Comparison of ENCODE assay signal across 26 mouse cellular contexts in the genomic region with DNA sequence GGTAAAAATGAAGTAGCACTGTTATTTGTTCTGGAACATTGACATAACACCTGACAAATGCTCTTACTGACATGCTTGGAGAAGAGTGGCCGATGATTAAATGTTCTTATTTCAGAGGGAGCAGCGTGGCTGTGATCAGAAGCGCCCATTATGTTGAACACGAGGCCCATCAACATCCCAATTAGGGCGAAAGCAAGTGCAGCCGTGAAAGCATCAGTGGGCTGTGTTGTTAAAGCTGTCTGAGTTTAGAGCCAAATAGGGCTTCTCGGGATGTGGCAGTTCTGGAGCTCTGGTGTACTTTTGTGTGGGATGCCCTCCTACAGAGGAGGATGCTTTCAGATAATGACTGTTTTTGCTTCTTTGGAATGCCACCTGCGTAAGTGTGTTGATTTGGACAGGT.
DNase-seq lines count a peak whose midpoint lies in the region; ATAC-seq and TF ChIP-seq lines count a peak whose summit lies in the region.
"Had no signal": no experiment of that assay in that cellular context is flagged by ENCODE, and none has a peak within 500 bp of the region (broad histone marks: within the 10 kb centered on the region; RNA-seq: fewer than 3 reads in every experiment).

No protein-coding gene starts in this region.

- no peak for TF ChIP-seq CTCF in kidney, adult 2 months (conservative IDR thresholded peaks at IDR 0.05; ENCODE audit: insufficient read depth, insufficient read length, low read depth, low read length)

- no peak for DNase-seq in frontal cortex, postnatal 14 days (ENCODE audit: low spot score in 2 of 2)
- peak; percentile 20 for DNase-seq in right cerebral cortex, adult 18-20 months
- DNase-seq in right cerebral cortex, postnatal 14 days, result no peak
- peak; percentile 10 to 11 for DNase-seq in layer of hippocampus, postnatal 10 days (ENCODE audit: low spot score in 2 of 2)
- DNase-seq in telencephalon, adult 2 months (ENCODE audit: low read depth, low spot score), result peak; percentile 35
- DNase-seq in kidney, adult 2 months, result no peak
- DNase-seq: adrenal gland, postnatal 10 days; cerebellum, adult 11-12 months; cerebellum, postnatal 14 days; gastrocnemius, postnatal 10 days; heart, adult 2 months; spleen, adult 18-20 months; thymus, adult 18-20 months; thymus, postnatal 4 days had no signal

- H3K9me3 ChIP-seq in neural tube, embryonic 15.5 days (replicated peaks), result no peaks in the 10 kb centered on the region
- H3K9me3 ChIP-seq: heart, embryonic 15.5 days; liver, embryonic 15.5 days; midbrain, embryonic 10.5 days; neural tube, embryonic 12.5 days had no signal

- H3K36me3 ChIP-seq in kidney, adult 2 months (ENCODE audit: control insufficient read depth, insufficient read depth, low read length), result no peaks in the 10 kb centered on the region
- no peaks in the 10 kb centered on the region for H3K36me3 ChIP-seq in neural tube, embryonic 15.5 days
- H3K36me3 ChIP-seq: heart, embryonic 15.5 days; liver, embryonic 15.5 days; midbrain, embryonic 10.5 days; neural tube, embryonic 12.5 days had no signal

- H3K27me3 ChIP-seq in kidney, adult 2 months (replicated peaks; ENCODE audit: control insufficient read depth, insufficient read depth, low read length), result no peaks in the 10 kb centered on the region
- no peaks in the 10 kb centered on the region for H3K27me3 ChIP-seq in neural tube, embryonic 15.5 days (replicated peaks)
- H3K27me3 ChIP-seq: heart, embryonic 15.5 days; liver, embryonic 15.5 days; neural tube, embryonic 12.5 days had no signal

- no peak overlapping the region for H3K4me3 ChIP-seq in kidney, adult 2 months (ENCODE audit: insufficient read depth, low read depth, low read length)
- no peak overlapping the region for H3K4me3 ChIP-seq in neural tube, embryonic 15.5 days (replicated peaks)
- H3K4me3 ChIP-seq: heart, adult 2 months; heart, embryonic 15.5 days; liver, embryonic 15.5 days; midbrain, embryonic 10.5 days; neural tube, embryonic 12.5 days had no signal

- ATAC-seq in frontal cortex, adult (ENCODE audit: low TSS enrichment), result peak; percentile 77
- ATAC-seq in neural tube, embryonic 15.5 days (ENCODE audit: low FRiP score), result no peak
- ATAC-seq: activated CD4-positive, CD25-positive, alpha-beta regulatory T cell, adult 4 months; CD4-positive, CD25-positive, alpha-beta regulatory T cell, adult 4 months; hindbrain, embryonic 16.5 days; intestine, postnatal 0 days had no signal

- no peak for TF ChIP-seq POLR2A in kidney, adult 2 months (IDR thresholded peaks at IDR 0.05; ENCODE audit: low read depth, low read length)

- H3K4me1 ChIP-seq in kidney, adult 2 months (ENCODE audit: control insufficient read depth, insufficient read depth, low read length), result no peaks in the 10 kb centered on the region
- no peaks in the 10 kb centered on the region for H3K4me1 ChIP-seq in neural tube, embryonic 15.5 days
- H3K4me1 ChIP-seq: liver, embryonic 15.5 days; midbrain, embryonic 10.5 days; neural tube, embryonic 12.5 days had no signal

- WGBS in kidney, adult 2 months, result 83% methylated on average over 8 of the region's 8 CpGs
- 56% methylated on average over 8 of the region's 8 CpGs for WGBS in neural tube, embryonic 15.5 days

- no peak overlapping the region for H3K9ac ChIP-seq in neural tube, embryonic 15.5 days (replicated peaks)
- H3K9ac ChIP-seq: heart, embryonic 15.5 days; liver, embryonic 15.5 days; neural tube, embryonic 12.5 days had no signal

- H3K27ac ChIP-seq in kidney, adult 2 months (ENCODE audit: insufficient read depth, low read depth, low read length), result no peak overlapping the region
- H3K27ac ChIP-seq in neural tube, embryonic 15.5 days (replicated peaks), result no peak overlapping the region
- H3K27ac ChIP-seq: heart, adult 2 months; heart, embryonic 15.5 days; kidney, postnatal 0 days; liver, embryonic 15.5 days; macrophage; midbrain, embryonic 10.5 days; neural tube, embryonic 12.5 days had no signal

- H3K4me2 ChIP-seq in neural tube, embryonic 15.5 days, result no peak overlapping the region
- H3K4me2 ChIP-seq: heart, embryonic 15.5 days; liver, embryonic 15.5 days; neural tube, embryonic 12.5 days had no signal

Comparison
In these comparisons a context has a peak if more than half of its experiments do, and no peak if none do; other contexts are left out.
1. DNase-seq: peak in right cerebral cortex, adult 18-20 months (single experiment), layer of hippocampus, postnatal 10 days (2 of 2) and telencephalon, adult 2 months (single experiment); none in frontal cortex, postnatal 14 days (0 of 2), right cerebral cortex, postnatal 14 days (single experiment) and kidney, adult 2 months (single experiment).